Mouse (Mus musculus) olfactory bulb, adult 2 months (tissue): ENCODE measurements at regions not wholly inside any gene's neighbourhood (a gene's known extent, or its start where the extent isn't known, plus 50 kb on each side); places are given as distances from the start of the nearest gene placed in this dataset.

Experiments
- H3K27ac ChIP-seq: fragments of 200-500 bp; 2 replicates; pipeline ENCODE4 v1.5.1; 2012; ENCODE audit warnings: low read depth, low read length; ENCODE audit not compliant: insufficient read depth
- H3K4me1 ChIP-seq: fragments of 200-500 bp; 2 replicates; pipeline ENCODE4 v1.6.1; 2012; ENCODE audit warnings: low read length; ENCODE audit not compliant: control insufficient read depth, insufficient read depth
- H3K4me3 ChIP-seq: fragments of 200-500 bp; 2 replicates; pipeline ENCODE4 v1.5.1; 2012; ENCODE audit warnings: mild to moderate bottlenecking, low read depth, low read length, moderate library complexity; ENCODE audit not compliant: insufficient read depth
- CTCF ChIP-seq: fragments of 200-500 bp; IDR thresholded peaks from 2 replicates; pipeline ENCODE4 v1.5.1; 2012; ENCODE audit warnings: low read depth, mild to moderate bottlenecking, low read length, moderate library complexity; ENCODE audit not compliant: insufficient read depth
- POLR2A ChIP-seq: fragments of 200-500 bp; IDR thresholded peaks from 2 replicates; pipeline ENCODE4 v1.6.1; 2012; ENCODE audit warnings: mild to moderate bottlenecking, low read depth, low read length, moderate library complexity; ENCODE audit not compliant: insufficient read depth
- WGBS: fragments of 180-500 bp; shearing (Covaris S2); methylation state at CpG from one replicate; pipeline ENCODE4 v1.1.7; 2018; 5-methylcytosine and 5-hydroxymethylcytosine counted together

- TF ChIP-seq CTCF (no peak), POLR2A (no peak)
- WGBS, result 71% methylated on average over 3 of the region's 3 CpGs
Observed at GRCm38 (mm10) chr8:90716436-90716835, 100.8 kb downstream of the Gm19935 start.

GRCm38 (mm10) chr8:90708524-90708923, 108.7 kb downstream of the Gm19935 start:
- no peak overlapping the region for H3K27ac ChIP-seq
- no peak overlapping the region for H3K4me3 ChIP-seq
- H3K4me1 ChIP-seq, result no peaks in the 10 kb centered on the region
- WGBS, result 6% methylated on average over 5 of the region's 5 CpGs
- no peak for TF ChIP-seq POLR2A
- no peak for TF ChIP-seq CTCF

More at GRCm38 (mm10) chr8:90716436-90716835, 100.8 kb downstream of the Gm19935 start:
- Histone ChIP-seq H3K27ac (no peak overlapping the region), H3K4me3 (no peak overlapping the region), H3K4me1 (no peaks in the 10 kb centered on the region)

GRCm38 (mm10) chr8:90692516-90692915, 124.7 kb downstream of the Gm19935 start:
- Histone ChIP-seq H3K27ac (no peak overlapping the region), H3K4me1 (no peaks in the 10 kb centered on the region), H3K4me3 (no peak overlapping the region)
- TF ChIP-seq CTCF (no peak), POLR2A (no peak)
- WGBS, result 92% methylated on average over 3 of the region's 3 CpGs

GRCm38 (mm10) chr8:90685076-90685475, 132.1 kb downstream of the Gm19935 start:
- 93% methylated on average over 2 of the region's 2 CpGs for WGBS
- no peak overlapping the region for H3K27ac ChIP-seq
- H3K4me1 ChIP-seq, result no peaks in the 10 kb centered on the region
- no peak for TF ChIP-seq CTCF
- no peak for TF ChIP-seq POLR2A
- H3K4me3 ChIP-seq, result no peak overlapping the region

GRCm38 (mm10) chr8:90670471-90671057, 146.6 kb downstream of the Gm19935 start:
- TF ChIP-seq CTCF (no peak), POLR2A (no peak)
- no peak overlapping the region for H3K4me3 ChIP-seq
- WGBS, result 22% methylated on average over 14 of the region's 14 CpGs
- H3K4me1 ChIP-seq, result no peaks in the 10 kb centered on the region
- H3K27ac ChIP-seq, result no peak overlapping the region

DNA sequence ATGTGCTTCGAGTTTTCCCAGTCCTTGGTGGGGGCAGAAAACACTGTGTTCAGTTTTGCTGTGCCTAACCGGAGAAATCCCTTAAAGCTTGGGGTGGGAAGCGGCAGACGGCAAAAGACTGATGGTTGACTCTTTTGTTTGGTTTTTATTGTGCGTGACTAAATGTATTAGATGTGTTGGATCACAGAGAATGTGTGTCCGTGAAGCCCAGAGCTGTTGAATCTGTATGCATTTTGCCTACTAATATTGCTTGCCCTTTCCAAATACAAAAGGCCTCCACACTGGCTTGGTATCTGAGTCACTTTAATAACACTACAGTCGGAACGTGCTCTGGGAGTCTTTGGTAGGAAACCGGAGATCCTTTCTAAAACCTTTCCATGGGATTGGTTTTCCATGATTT, 147.8 kb downstream of the Gm19935 start:
- TF ChIP-seq CTCF (no peak), POLR2A (no peak)
- WGBS, result 85% methylated on average over 9 of the region's 9 CpGs
- Histone ChIP-seq H3K4me1 (no peaks in the 10 kb centered on the region), H3K4me3 (no peak overlapping the region), H3K27ac (no peak overlapping the region)

DNA sequence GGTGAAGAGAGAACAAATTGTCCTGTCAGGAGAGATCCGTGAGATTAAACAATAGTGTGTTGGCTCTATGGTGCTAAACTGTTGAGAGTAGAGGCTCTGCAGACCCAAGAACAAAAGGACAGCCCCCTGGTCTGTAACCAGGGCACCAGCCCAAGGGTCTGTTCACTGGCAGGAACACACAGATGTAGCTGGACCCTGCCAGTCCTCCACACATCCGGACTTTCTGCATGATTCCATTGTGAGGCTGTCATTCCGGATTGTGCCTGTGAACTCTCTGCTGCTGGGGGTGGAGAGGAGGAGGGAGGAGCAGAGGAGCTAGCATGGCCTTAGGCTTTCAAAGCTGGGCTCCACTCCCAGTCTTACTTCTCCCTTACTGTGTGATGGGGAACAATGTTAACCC, 158.1 kb downstream of the Gm19935 start:
- H3K27ac ChIP-seq, result no peak overlapping the region
- H3K4me3 ChIP-seq, result no peak overlapping the region
- H3K4me1 ChIP-seq, result no peaks in the 10 kb centered on the region
- TF ChIP-seq POLR2A (no peak), CTCF (no peak)
- 60% methylated on average over 3 of the region's 3 CpGs for WGBS

GRCm38 (mm10) chr8:90657641-90658051, 159.5 kb downstream of the Gm19935 start:
- WGBS, result 10% methylated on average over 7 of the region's 7 CpGs
- H3K27ac ChIP-seq, result no peak overlapping the region
- no peak for TF ChIP-seq POLR2A
- TF ChIP-seq CTCF, result no peak
- H3K4me1 ChIP-seq, result no peaks in the 10 kb centered on the region
- H3K4me3 ChIP-seq, result no peak overlapping the region

DNA sequence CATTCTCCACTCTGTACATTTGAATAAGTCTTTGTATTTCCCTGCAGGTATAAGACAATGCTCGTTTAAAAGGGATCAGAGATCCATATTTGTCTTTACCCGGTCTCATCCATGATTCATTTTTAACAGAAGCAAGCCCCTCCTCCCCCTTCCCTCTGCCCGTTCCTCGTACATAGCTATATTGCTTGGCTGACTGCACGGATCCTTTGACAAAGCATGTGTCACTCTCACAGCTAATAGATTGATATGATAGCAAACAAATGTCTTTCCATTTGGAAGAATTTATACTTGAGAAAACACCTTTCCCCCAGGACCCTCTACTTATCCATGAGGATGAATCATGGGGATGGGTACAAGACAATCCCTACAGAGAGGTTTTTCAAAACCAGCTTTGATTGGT, 160.1 kb downstream of the Gm19935 start:
- WGBS, result 54% methylated on average over 5 of the region's 5 CpGs
- Histone ChIP-seq H3K4me1 (no peaks in the 10 kb centered on the region), H3K27ac (no peak overlapping the region), H3K4me3 (no peak overlapping the region)
- TF ChIP-seq CTCF (no peak), POLR2A (no peak)
